Mouse (Mus musculus): ENCODE data around the gene Txnip.

Gene Txnip

DNA sequence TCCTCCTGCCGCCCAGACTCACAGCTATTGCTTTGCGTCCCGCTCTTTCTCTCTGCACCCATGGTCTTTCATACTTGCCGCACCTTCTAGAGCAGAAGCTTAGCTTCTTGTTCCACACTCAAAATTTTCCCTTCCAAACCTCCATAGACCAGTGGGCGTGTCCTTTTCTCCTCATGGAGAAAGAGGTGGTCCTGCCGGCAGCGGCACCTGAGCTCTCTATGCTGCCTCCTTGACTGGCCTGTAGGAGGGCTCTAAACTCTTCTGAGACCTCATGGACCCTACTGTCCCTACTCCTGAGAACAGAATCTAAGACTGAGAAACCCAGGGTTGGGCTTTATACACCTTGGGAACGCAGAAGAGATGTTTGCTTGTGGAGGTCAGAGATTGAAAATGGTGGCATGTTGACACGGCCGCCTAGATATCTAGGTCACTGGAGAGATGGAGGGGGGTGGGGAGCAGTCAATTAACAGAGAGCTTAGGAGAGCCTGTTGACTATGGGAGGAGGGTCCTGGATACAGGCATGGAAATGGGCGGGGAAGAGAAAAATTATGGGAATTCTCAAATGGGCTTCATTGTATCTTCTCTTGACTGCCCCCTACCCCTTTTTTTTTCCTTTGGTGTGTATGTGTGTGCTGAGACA is 12.3 kb downstream of the Txnip start:
- DNase-seq = no peak

DNA sequence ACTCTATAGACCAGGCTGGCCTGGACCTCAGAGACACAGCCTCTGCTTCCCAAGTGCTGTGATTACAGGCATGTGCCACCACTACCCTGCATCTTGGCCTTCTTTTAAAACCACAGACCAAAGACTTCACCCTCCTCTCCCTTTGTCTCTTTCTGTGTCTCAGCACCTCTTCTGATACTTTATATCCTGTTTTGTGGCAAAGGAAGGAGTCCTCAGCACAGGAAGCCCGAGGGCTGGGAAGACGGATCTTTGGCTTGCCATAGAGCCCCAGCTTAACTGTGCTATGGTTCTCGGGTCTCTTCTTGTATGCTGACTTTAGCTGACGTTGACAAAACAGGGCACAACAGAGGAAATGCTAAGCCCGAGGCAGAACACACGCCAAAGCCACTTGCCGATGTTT is 12.9 kb downstream of the Txnip start:
- no peak for DNase-seq

GRCm38 (mm10) chr3:96571336-96571735 is 13.6 kb downstream of the Txnip start:
- DNase-seq = no peak

GRCm38 (mm10) chr3:96571896-96572698 is 14.3 kb downstream of the Txnip start:
- no peak for DNase-seq

GRCm38 (mm10) chr3:96573611-96574511 is 16.1 kb downstream of the Txnip start:
- DNase-seq = no peak

- no peak for DNase-seq
Measured at GRCm38 (mm10) chr3:96575272-96575984, 17.7 kb downstream of the Txnip start.

- DNase-seq = peak; percentile 50
Measured at GRCm38 (mm10) chr3:96576005-96576658, 18.4 kb downstream of the Txnip start.

- DNase-seq = peak; percentile 83
Measured at GRCm38 (mm10) chr3:96576690-96577541, 19.2 kb downstream of the Txnip start, which contains the start of gene Gm16253. Gene Gm16253 (plus strand): TSS chr3:96576984.

DNA sequence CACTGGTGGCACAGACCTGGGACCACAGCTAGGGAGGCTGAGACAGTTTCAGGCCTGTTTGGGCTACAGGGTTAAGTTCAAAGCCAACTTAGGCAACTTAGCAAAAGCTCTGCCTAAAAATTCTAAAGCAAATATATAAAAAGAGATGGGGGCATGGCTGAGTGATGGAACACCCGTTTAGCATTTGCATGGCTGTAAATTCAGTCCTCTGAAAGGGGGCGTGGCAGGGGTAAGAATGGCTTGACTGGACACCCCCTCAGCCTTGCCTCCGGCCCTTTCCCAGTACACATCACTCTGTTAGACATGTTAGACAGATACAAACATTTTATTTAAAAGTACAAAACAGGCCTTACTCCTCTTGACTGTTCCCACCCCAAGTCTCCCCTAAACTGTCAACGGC is 19.8 kb downstream of the Txnip start:
- no peak for DNase-seq

- DNase-seq = no peak
Measured at GRCm38 (mm10) chr3:96578561-96579238, 20.9 kb downstream of the Txnip start.

DNA sequence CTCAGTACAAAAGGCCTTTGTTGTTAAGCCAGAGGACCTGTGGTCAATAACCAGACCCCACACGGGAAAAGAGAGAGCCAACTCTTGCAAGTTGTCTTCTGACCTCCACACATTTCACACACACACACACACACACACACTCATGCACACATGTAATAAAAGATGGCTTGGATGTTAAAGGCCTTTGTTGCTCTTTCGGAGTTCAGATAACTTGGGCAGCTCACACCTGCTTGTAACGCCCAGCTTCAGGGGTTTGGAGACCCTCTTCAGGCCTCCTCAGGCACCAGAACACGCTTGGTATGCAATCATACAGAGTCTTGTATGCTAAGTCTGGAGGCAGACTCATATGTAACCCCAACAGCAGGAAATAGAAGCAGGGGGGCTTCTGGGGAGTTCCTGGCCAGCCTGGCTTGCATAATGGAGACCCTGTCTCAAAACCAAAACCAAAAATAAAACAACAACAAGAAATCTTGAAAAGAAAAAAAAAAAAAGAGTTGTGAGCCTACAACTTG is 21.5 kb downstream of the Txnip start:
- no peak for DNase-seq

GRCm38 (mm10) chr3:96579885-96580454 is 22.2 kb downstream of the Txnip start:
- DNase-seq = peak; percentile 89

DNA sequence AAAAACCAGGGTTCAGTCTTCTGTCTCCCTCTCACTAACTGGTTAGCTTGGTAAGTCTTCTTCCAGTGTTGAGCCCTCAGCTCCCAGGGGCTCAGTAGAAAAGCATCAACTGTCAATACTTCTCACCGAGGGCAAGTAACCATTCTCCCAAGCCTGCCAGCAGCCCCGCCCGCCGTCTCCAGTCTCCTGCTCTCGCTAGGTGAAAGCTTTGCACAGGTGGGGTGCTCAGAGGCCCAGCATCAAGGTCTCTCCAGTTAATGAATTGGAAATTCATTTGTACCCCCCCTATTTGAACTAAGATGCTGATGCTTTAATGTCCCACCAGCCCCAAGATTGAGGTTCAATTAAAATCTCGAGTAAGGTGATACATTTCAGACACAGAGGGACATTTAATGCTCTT is 23.4 kb downstream of the Txnip start:
- DNase-seq = no peak

GRCm38 (mm10) chr3:96581771-96582515 is 24.2 kb downstream of the Txnip start:
- no peak for DNase-seq

DNA sequence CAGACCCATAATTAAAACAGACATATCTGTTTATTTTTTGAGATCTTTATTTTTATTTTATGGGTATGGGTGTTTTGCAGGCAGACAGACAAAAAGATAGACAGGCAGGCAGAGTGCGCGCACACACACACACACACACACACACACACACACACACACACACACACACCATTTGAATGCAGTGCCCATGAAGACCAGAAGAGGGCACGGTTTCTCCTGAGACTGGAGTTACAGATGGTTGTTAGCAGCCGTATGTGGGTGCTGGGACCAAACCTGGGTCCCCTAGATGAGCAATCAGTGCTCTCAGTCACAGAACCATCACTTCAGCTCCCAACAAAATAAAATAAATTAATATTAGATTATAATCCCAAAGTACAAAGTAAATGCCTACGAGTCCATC is 25.6 kb downstream of the Txnip start:
- no peak for DNase-seq

DNA sequence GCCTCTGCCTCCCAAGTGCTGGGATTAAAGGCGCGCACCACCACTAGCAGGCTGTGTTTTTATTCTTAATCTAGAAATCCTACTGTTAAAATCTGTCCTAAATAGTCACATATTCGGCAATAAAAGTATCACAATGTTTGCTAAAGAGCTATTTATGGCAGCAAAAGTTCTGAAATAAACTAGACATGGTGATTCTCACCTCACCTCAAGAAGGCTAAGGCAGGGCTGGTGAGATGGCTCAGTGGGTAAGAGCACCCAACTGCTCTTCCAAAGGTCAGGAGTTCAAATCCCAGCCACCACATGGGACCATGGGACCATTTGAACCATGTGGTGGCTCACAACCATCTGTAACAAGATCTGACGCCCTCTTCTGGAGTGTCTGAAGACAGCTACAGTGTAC is 32.9 kb downstream of the Txnip start:
- no peak for DNase-seq

GRCm38 (mm10) chr3:96593374-96593773 is 35.6 kb downstream of the Txnip start:
- DNase-seq = peak; percentile 26

GRCm38 (mm10) chr3:96593790-96594560 is 36.2 kb downstream of the Txnip start, which contains the start of gene Polr3gl:
Gene Polr3gl (minus strand): TSS chr3:96594181.
- peak; percentile 94 for DNase-seq
